In genomic region chr5:135868653-135869052, GRCm38 (mm10) we compare ENCODE assay signal across 8 mouse cellular contexts. TPM values are rescaled to one million over a fixed set of nuclear protein-coding genes. Genes with fewer than 3 reads are reported as not detected.
DNase-seq lines count a peak whose midpoint lies in the region; ATAC-seq and TF ChIP-seq lines count a peak whose summit lies in the region.

No protein-coding gene starts in this region.

- DNase-seq in heart, adult 11 months = peak; percentile 87
- no peak for DNase-seq in heart, postnatal 14 days
- DNase-seq in testis, postnatal 14 days (ENCODE audit: low spot score) = no peak
- DNase-seq in liver, embryonic 13.5 days = no peak
- no peak for DNase-seq in adipocyte (ENCODE audit: low spot score)
- DNase-seq in ovary, postnatal 36 days (ENCODE audit: low spot score) = no peak
- no peak for DNase-seq in cerebellum, postnatal 14 days

- H3K4me2 ChIP-seq in liver, embryonic 13.5 days = 0 out of 2 replicates have a peak overlapping the region, but pooled peaks have one; percentile 51

- peaks cover 25% of the 10 kb centered on the region for H3K4me1 ChIP-seq in testis, adult 2 months (ENCODE audit: control insufficient read depth, insufficient read depth, low read length)
- peaks cover 7% of the 10 kb centered on the region; the same call in 1 of the 2 replicates for H3K4me1 ChIP-seq in liver, embryonic 13.5 days (replicated peaks)

- H3K9me3 ChIP-seq in liver, embryonic 13.5 days (replicated peaks) = no peaks in the 10 kb centered on the region

- H3K27ac ChIP-seq in testis, adult 2 months (ENCODE audit: control insufficient read depth, insufficient read depth, low read depth, low read length) = no peak overlapping the region
- no peak overlapping the region for H3K27ac ChIP-seq in liver, embryonic 13.5 days

- H3K9ac ChIP-seq in liver, embryonic 13.5 days = no peak overlapping the region

- TF ChIP-seq CTCF in testis, adult 2 months (IDR thresholded peaks at IDR 0.05; ENCODE audit: control insufficient read depth, insufficient read depth, insufficient replicate concordance, low read depth, low read length) = no peak

- H3K36me3 ChIP-seq in testis, adult 2 months (ENCODE audit: control insufficient read depth, insufficient read depth, low read length) = no peaks in the 10 kb centered on the region
- no peaks in the 10 kb centered on the region for H3K36me3 ChIP-seq in liver, embryonic 13.5 days

- H3K4me3 ChIP-seq in testis, adult 2 months (ENCODE audit: control insufficient read depth, low read depth, low read length) = peak overlapping the region; percentile 44
- no peak overlapping the region for H3K4me3 ChIP-seq in liver, embryonic 13.5 days (replicated peaks)

- H3K27me3 ChIP-seq in testis, adult 2 months (ENCODE audit: control insufficient read depth, insufficient read depth, low read length) = peaks cover 6% of the 10 kb centered on the region; the same call in 1 of the 2 replicates
- H3K27me3 ChIP-seq in liver, embryonic 13.5 days = peaks cover 99% of the 10 kb centered on the region

- 6% methylated on average over 27 of the region's 27 CpGs for WGBS in liver, embryonic 13.5 days (ENCODE audit: insufficient replicate concordance)

- no peak for TF ChIP-seq POLR2A in testis, adult 2 months (IDR thresholded peaks at IDR 0.05; ENCODE audit: control insufficient read depth, low read depth, low read length)

- intact Hi-C loops in heart, postnatal 14 days (cut with DNase I) = no loop called here

- ATAC-seq in liver, embryonic 13.5 days (ENCODE audit: low read depth) = no peak

RNA-seq across cellular contexts. Expression of gene Hspb1, which starts 19.1 kb away (rescaled TPM):
- total RNA-seq in heart, postnatal 14 days (2021) = 100 to 1,000 TPM; 271 to 306 TPM
- polyA plus RNA-seq in testis, adult 2 months (2012; rRNA removed) = 49.6 and 51.0 TPM in 2 replicates
- polyA plus RNA-seq in liver, embryonic 13.5 days (2015; fragmentation: Nextera tagmentation; extraction: Ambion mirVana) = 6.4 and 7.3 TPM in 2 replicates
